Mouse (Mus musculus): ENCODE results near the gene Pcid2. TPM values are rescaled to one million over a fixed set of nuclear protein-coding genes. Genes with fewer than 3 reads are reported as not detected.
"Not testable (repeated sequence)": the region's sequence is repeated elsewhere in the genome, so short reads cannot be mapped to it uniquely, and the experiment has no call there.

Pcid2 gene
- polyA plus RNA-seq, 1 experiment: 54.1 TPM

DNA sequence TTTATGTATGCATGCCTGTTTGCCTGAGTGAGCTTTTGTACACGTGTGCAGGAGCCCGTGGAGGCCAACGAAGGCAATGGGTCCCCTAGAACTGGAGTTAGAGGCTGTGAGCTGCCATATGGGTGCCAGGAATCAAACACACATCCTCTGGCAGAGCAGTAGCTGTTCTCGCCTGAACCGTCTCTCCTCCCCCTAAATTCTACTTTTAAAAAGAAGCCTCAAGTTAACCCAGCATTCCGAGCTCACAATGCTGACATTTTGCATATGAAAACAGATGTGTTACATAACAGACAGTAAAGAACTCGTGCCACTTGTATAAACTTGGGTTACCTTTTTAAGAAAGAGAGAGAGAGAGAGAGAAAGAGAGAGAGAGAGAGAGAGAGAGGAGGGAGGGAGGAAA, 27.7 kb downstream of the Pcid2 start:
- Histone ChIP-seq H3K27ac (ENCODE audit: control insufficient read depth, insufficient read depth, low read depth, low read length) (no peak overlapping the region), H3K36me3 (ENCODE audit: control insufficient read depth, insufficient read depth, low read length) (no peaks in the 10 kb centered on the region; the same call in 1 of the 2 replicates), H3K4me1 (ENCODE audit: control insufficient read depth, insufficient read depth, low read length) (no peaks in the 10 kb centered on the region), H3K4me3 (ENCODE audit: control insufficient read depth, low read depth, low read length) (no peak overlapping the region), H3K27me3 (ENCODE audit: control insufficient read depth, insufficient read depth, low read length) (no peaks in the 10 kb centered on the region)
- no peak for TF ChIP-seq POLR2A (IDR thresholded peaks at IDR 0.05; ENCODE audit: control insufficient read depth, low read depth, low read length)

GRCm38 (mm10) chr8:13075579-13075978, 29.7 kb downstream of the Pcid2 start:
- H3K27me3 ChIP-seq (ENCODE audit: control insufficient read depth, insufficient read depth, low read length); H3K27ac ChIP-seq (ENCODE audit: control insufficient read depth, insufficient read depth, low read depth, low read length); H3K4me3 ChIP-seq (ENCODE audit: control insufficient read depth, low read depth, low read length); H3K4me1 ChIP-seq (ENCODE audit: control insufficient read depth, insufficient read depth, low read length); H3K36me3 ChIP-seq (ENCODE audit: control insufficient read depth, insufficient read depth, low read length): not testable (repeated sequence)

GRCm38 (mm10) chr8:13075044-13075443, 30.2 kb downstream of the Pcid2 start:
- H3K36me3 ChIP-seq (ENCODE audit: control insufficient read depth, insufficient read depth, low read length): no peaks in the 10 kb centered on the region; the same call in 1 of the 2 replicates
- H3K27me3 ChIP-seq (ENCODE audit: control insufficient read depth, insufficient read depth, low read length): no peaks in the 10 kb centered on the region
- no peak overlapping the region for H3K4me3 ChIP-seq (ENCODE audit: control insufficient read depth, low read depth, low read length)
- no peak overlapping the region for H3K27ac ChIP-seq (ENCODE audit: control insufficient read depth, insufficient read depth, low read depth, low read length)
- H3K4me1 ChIP-seq (ENCODE audit: control insufficient read depth, insufficient read depth, low read length): no peaks in the 10 kb centered on the region
- TF ChIP-seq POLR2A (IDR thresholded peaks at IDR 0.05; ENCODE audit: control insufficient read depth, low read depth, low read length) (no peak), CTCF (IDR thresholded peaks at IDR 0.05; ENCODE audit: control insufficient read depth, insufficient read depth, insufficient replicate concordance, low read depth, low read length) (no peak)

GRCm38 (mm10) chr8:13073255-13073654, 32.0 kb downstream of the Pcid2 start:
- Histone ChIP-seq H3K4me1 (ENCODE audit: control insufficient read depth, insufficient read depth, low read length) (no peaks in the 10 kb centered on the region), H3K27ac (ENCODE audit: control insufficient read depth, insufficient read depth, low read depth, low read length) (no peak overlapping the region), H3K4me3 (ENCODE audit: control insufficient read depth, low read depth, low read length) (no peak overlapping the region), H3K36me3 (ENCODE audit: control insufficient read depth, insufficient read depth, low read length) (no peaks in the 10 kb centered on the region; the same call in 1 of the 2 replicates), H3K27me3 (ENCODE audit: control insufficient read depth, insufficient read depth, low read length) (no peaks in the 10 kb centered on the region)
- TF ChIP-seq POLR2A (IDR thresholded peaks at IDR 0.05; ENCODE audit: control insufficient read depth, low read depth, low read length) (no peak), CTCF (IDR thresholded peaks at IDR 0.05; ENCODE audit: control insufficient read depth, insufficient read depth, insufficient replicate concordance, low read depth, low read length) (no peak)

GRCm38 (mm10) chr8:13063112-13063511, 42.1 kb downstream of the Pcid2 start:
- peaks cover 4% of the 10 kb centered on the region for H3K4me1 ChIP-seq (ENCODE audit: control insufficient read depth, insufficient read depth, low read length)
- no peaks in the 10 kb centered on the region for H3K27me3 ChIP-seq (ENCODE audit: control insufficient read depth, insufficient read depth, low read length)
- no peak for TF ChIP-seq CTCF (IDR thresholded peaks at IDR 0.05; ENCODE audit: control insufficient read depth, insufficient read depth, insufficient replicate concordance, low read depth, low read length)
- TF ChIP-seq POLR2A (IDR thresholded peaks at IDR 0.05; ENCODE audit: control insufficient read depth, low read depth, low read length): no peak
- no peak overlapping the region for H3K27ac ChIP-seq (ENCODE audit: control insufficient read depth, insufficient read depth, low read depth, low read length)
- no peak overlapping the region for H3K4me3 ChIP-seq (ENCODE audit: control insufficient read depth, low read depth, low read length)
- H3K36me3 ChIP-seq (ENCODE audit: control insufficient read depth, insufficient read depth, low read length): no peaks in the 10 kb centered on the region

- no peak for TF ChIP-seq POLR2A (IDR thresholded peaks at IDR 0.05; ENCODE audit: control insufficient read depth, low read depth, low read length)
- TF ChIP-seq CTCF (IDR thresholded peaks at IDR 0.05; ENCODE audit: control insufficient read depth, insufficient read depth, insufficient replicate concordance, low read depth, low read length): no peak
- Histone ChIP-seq H3K27me3 (ENCODE audit: control insufficient read depth, insufficient read depth, low read length) (no peaks in the 10 kb centered on the region), H3K4me3 (ENCODE audit: control insufficient read depth, low read depth, low read length) (no peak within 1 kb of the TSS), H3K36me3 (ENCODE audit: control insufficient read depth, insufficient read depth, low read length) (no peaks in the 10 kb centered on the region), H3K4me1 (ENCODE audit: control insufficient read depth, insufficient read depth, low read length) (no peaks in the 10 kb centered on the region), H3K27ac (ENCODE audit: control insufficient read depth, insufficient read depth, low read depth, low read length) (no peak within 1 kb of the TSS)
Observed at GRCm38 (mm10) chr8:13060441-13061150, 44.7 kb downstream of the Pcid2 start, which contains the start of gene Proz. Gene Proz, plus strand, starts transcription at chr8:13060914.

GRCm38 (mm10) chr8:13057351-13057750, 47.9 kb downstream of the Pcid2 start:
- Histone ChIP-seq H3K27me3 (ENCODE audit: control insufficient read depth, insufficient read depth, low read length) (no peaks in the 10 kb centered on the region), H3K27ac (ENCODE audit: control insufficient read depth, insufficient read depth, low read depth, low read length) (no peak overlapping the region), H3K36me3 (ENCODE audit: control insufficient read depth, insufficient read depth, low read length) (no peaks in the 10 kb centered on the region), H3K4me1 (ENCODE audit: control insufficient read depth, insufficient read depth, low read length) (peaks cover 7% of the 10 kb centered on the region), H3K4me3 (ENCODE audit: control insufficient read depth, low read depth, low read length) (no peak overlapping the region)
- TF ChIP-seq CTCF (IDR thresholded peaks at IDR 0.05; ENCODE audit: control insufficient read depth, insufficient read depth, insufficient replicate concordance, low read depth, low read length) (no peak), POLR2A (IDR thresholded peaks at IDR 0.05; ENCODE audit: control insufficient read depth, low read depth, low read length) (no peak)

DNA sequence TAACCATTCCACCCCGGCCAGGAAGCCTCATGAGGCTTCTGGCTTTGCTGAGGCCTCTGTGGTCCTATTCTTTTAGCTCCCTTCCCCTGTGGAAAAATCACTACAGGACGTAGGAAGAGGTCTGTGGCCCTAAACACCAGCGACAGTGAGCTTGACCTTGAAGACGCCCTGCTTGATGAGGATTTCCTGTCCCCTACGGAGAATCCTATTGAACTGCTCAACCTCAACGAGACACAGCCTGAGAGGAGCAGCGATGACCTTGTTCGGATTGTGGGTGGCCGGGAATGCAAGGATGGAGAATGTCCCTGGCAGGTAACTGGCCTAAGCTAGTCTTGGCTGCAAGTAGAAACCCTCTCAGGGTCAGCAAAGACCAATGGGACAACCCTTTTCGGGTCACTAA, 54.7 kb downstream of the Pcid2 start:
- Histone ChIP-seq H3K4me1 (ENCODE audit: control insufficient read depth, insufficient read depth, low read length) (peaks cover 7% of the 10 kb centered on the region), H3K36me3 (ENCODE audit: control insufficient read depth, insufficient read depth, low read length) (no peaks in the 10 kb centered on the region), H3K27ac (ENCODE audit: control insufficient read depth, insufficient read depth, low read depth, low read length) (no peak overlapping the region), H3K27me3 (ENCODE audit: control insufficient read depth, insufficient read depth, low read length) (no peaks in the 10 kb centered on the region), H3K4me3 (ENCODE audit: control insufficient read depth, low read depth, low read length) (no peak overlapping the region)
- TF ChIP-seq POLR2A (IDR thresholded peaks at IDR 0.05; ENCODE audit: control insufficient read depth, low read depth, low read length): no peak
- TF ChIP-seq CTCF (IDR thresholded peaks at IDR 0.05; ENCODE audit: control insufficient read depth, insufficient read depth, insufficient replicate concordance, low read depth, low read length): no peak
